Mouse (Mus musculus) natural killer cell, adult 2 months (primary cell): ENCODE data around the gene Arl10.

ENCODE experiments used
- DNase-seq, 2 experiments: peaks; one replicate each; pipeline ENCODE4 v3.0.0; 2022; ENCODE audit warnings: low spot score in 2 of 2

The Arl10 gene

GRCm38 (mm10) chr13:54616307-54616706 lies 41.5 kb downstream of the Arl10 start:
- no peak for DNase-seq

GRCm38 (mm10) chr13:54616998-54617397 lies 42.2 kb downstream of the Arl10 start:
- no peak for DNase-seq

- peak; percentile 97 to 98 for DNase-seq
Observed at GRCm38 (mm10) chr13:54621155-54621932, 46.5 kb downstream of the Arl10 start, which contains the start of gene Faf2. Gene Faf2 (plus strand): TSS chr13:54621784.

GRCm38 (mm10) chr13:54621960-54622521 lies 47.2 kb downstream of the Arl10 start:
- DNase-seq = no peak

- no peak for DNase-seq
Observed at GRCm38 (mm10) chr13:54629128-54629527, 54.3 kb downstream of the Arl10 start.
